Mouse (Mus musculus) heart, embryonic 11.5 days (tissue): Measurements from ENCODE around the gene Gm20388. TPM values are rescaled to one million over a fixed set of nuclear protein-coding genes. Genes with fewer than 3 reads are reported as not detected.

ENCODE experiments used
- ATAC-seq: fragments of 200-750 bp; cut with Nextera tagmentation; replicated peaks from 2 replicates; pipeline ENCODE4 v1.8.0; 2017; ENCODE audit warnings: moderate library complexity; ENCODE audit not compliant: insufficient number of reproducible peaks, low FRiP score, low TSS enrichment
- H3K27ac ChIP-seq: fragments of 300-500 bp; sonication (generic); 2 replicates; pipeline ENCODE4 v1.5.1; 2014; ENCODE audit warnings: mild to moderate bottlenecking, low read depth, low read length
- H3K27me3 ChIP-seq: fragments of 300-500 bp; sonication (generic); 2 replicates; pipeline ENCODE4 v1.6.1; 2014; ENCODE audit warnings: mild to moderate bottlenecking, low read length, mixed read lengths; ENCODE audit not compliant: control insufficient read depth, insufficient read depth
- H3K36me3 ChIP-seq: fragments of 300-500 bp; sonication (generic); 2 replicates; pipeline ENCODE4 v1.6.1; 2014; ENCODE audit warnings: mild to moderate bottlenecking, low read length, moderate library complexity, mixed read lengths; ENCODE audit not compliant: control insufficient read depth, insufficient read depth
- H3K4me1 ChIP-seq: fragments of 300-500 bp; sonication (generic); 2 replicates; pipeline ENCODE4 v1.6.1; 2014; ENCODE audit warnings: low read length; ENCODE audit not compliant: control insufficient read depth, insufficient read depth
- H3K4me2 ChIP-seq: fragments of 300-500 bp; sonication (generic); 2 replicates; pipeline ENCODE4 v1.6.1; 2014; ENCODE audit warnings: mild to moderate bottlenecking, moderate library complexity
- H3K4me3 ChIP-seq: fragments of 300-500 bp; sonication (generic); 2 replicates; pipeline ENCODE4 v1.5.1; 2014; ENCODE audit warnings: low read depth, low read length
- H3K9ac ChIP-seq: fragments of 300-500 bp; sonication (generic); 2 replicates; pipeline ENCODE4 v1.6.1; 2014; ENCODE audit warnings: mild to moderate bottlenecking, low read depth, low read length, moderate library complexity
- H3K9me3 ChIP-seq: fragments of 300-500 bp; sonication (generic); replicated peaks from 2 replicates; pipeline ENCODE4 v1.6.1; 2016; ENCODE audit warnings: low read length; ENCODE audit not compliant: control insufficient read depth
- WGBS: fragments of 180-500 bp; shearing (Covaris S2); extraction: QIAGEN DNeasy Blood & Tissue Kit; methylation state at CpG from one replicate; pipeline ENCODE4 v1.1.7; 2014; ENCODE audit not compliant: insufficient replicate concordance; 5-methylcytosine and 5-hydroxymethylcytosine counted together
- polyA plus RNA-seq: library from polyadenylated mRNA; unstranded; fragments of >200 nt; fragmentation: Nextera tagmentation; extraction: Ambion mirVana; gene quantifications from 2 replicates; pipeline ENCODE4 v1.2.1, GENCODE M21; 2014

Gm20388 gene
- polyA plus RNA-seq, 1 experiment from 2014 or later = 6.4 TPM

DNA sequence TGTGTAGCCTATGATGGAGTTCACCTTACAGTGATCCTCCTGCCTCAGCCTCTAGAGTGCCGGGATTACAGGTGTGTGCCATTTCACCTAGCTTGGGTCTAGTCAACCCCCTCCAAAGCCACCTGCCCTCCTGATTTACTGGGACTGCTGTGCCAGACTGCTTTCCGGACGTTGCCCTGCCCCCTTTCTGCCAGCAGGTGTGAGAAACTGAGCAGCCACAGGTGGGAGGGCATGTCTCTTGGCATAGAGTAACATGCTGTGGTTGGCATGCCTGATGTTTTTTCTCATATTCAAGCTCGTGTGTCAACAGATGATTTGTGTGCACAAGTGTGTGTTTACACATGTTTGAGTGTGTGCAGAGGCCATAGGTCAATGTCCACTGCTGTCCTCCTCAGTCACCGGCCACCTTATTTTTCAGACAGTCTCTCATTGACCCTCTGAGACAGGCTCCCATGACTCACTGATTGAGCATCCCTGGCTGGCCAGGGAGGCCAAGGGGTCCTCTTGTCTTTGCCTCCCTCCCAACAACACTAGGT is 333.3 kb downstream of the Gm20388 start:
- ATAC-seq = no peak
- no peaks in the 10 kb centered on the region for H3K9me3 ChIP-seq
- no peaks in the 10 kb centered on the region; the same call in 1 of the 2 replicates for H3K27me3 ChIP-seq
- H3K4me3 ChIP-seq = no peak overlapping the region
- no peaks in the 10 kb centered on the region for H3K36me3 ChIP-seq
- no peaks in the 10 kb centered on the region for H3K4me1 ChIP-seq
- H3K4me2 ChIP-seq = no peak overlapping the region
- no peak overlapping the region for H3K27ac ChIP-seq
- no peak overlapping the region for H3K9ac ChIP-seq
- 89% methylated on average over 5 of the region's 5 CpGs for WGBS

DNA sequence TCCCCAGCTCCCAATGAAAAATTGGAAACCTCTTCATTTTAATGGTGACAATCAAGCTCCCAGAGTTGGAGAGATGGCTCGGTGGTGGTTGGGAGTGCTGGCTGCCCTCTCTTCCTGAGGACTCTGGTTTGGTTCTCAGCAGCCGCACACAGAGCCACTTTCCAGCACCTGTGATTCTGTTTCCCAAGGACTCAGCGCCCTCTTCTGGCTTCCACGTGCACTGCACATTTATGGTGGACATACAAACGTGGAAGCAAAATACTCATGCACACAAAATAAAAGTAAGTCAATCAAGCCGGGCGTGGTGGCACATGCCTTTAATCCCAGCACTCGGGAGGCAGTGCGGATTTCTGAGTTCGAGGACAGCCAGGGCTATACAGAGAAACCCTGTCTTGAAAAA is 333.9 kb downstream of the Gm20388 start:
- no peak overlapping the region for H3K4me3 ChIP-seq
- no peaks in the 10 kb centered on the region for H3K36me3 ChIP-seq
- H3K27ac ChIP-seq = no peak overlapping the region
- H3K4me2 ChIP-seq = no peak overlapping the region
- no peak for ATAC-seq
- no peaks in the 10 kb centered on the region for H3K9me3 ChIP-seq
- H3K4me1 ChIP-seq = peaks cover under 1% of the 10 kb centered on the region; the same call in 1 of the 2 replicates
- H3K9ac ChIP-seq = no peak overlapping the region
- no peaks in the 10 kb centered on the region for H3K27me3 ChIP-seq
- WGBS = 84% methylated on average over 10 of the region's 10 CpGs

DNA sequence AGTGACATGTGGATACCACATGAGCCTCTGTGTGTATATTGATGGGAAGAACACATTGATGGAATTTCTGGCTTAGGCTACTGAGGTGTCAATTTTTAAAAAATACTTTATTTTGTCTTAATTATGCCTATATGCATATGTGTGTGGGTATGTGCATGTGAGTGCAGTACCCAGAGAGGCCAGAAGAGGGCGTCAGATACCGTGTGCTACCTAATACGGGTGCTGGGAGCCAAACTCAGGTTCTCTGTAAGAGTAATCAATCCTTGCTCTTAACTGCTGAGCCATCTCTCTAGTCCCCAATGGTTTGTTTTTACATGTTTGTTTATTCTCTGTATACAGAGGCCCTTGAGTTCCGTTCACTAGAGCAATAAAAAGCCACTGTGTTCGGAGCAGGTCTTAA is 337.0 kb downstream of the Gm20388 start:
- Histone ChIP-seq H3K27ac (no peak overlapping the region), H3K36me3 (no peaks in the 10 kb centered on the region), H3K9me3 (no peaks in the 10 kb centered on the region), H3K9ac (no peak overlapping the region), H3K4me1 (peaks cover 17% of the 10 kb centered on the region), H3K4me2 (no peak overlapping the region), H3K4me3 (no peak overlapping the region), H3K27me3 (no peaks in the 10 kb centered on the region)
- 75% methylated on average over 5 of the region's 5 CpGs for WGBS
- no peak for ATAC-seq

DNA sequence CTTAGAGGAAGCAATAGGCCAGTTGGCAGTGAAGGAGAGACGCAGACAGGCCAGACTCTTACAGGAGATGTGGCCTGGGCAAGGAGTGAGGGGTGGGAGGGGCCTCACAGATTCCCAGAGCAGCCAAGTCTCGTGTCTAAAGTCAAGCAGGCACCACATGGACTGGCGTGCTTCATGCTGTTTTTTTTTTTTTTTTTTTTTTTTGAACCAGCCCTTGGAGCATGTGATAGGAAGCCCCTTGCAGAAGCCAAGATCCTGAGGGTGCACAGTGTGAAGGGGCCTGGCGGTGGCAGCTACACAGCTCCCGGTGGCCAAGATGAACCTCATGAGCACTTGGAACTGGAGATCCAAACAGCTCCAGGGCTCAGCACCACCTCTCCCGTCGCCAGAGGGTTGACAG is 337.4 kb downstream of the Gm20388 start:
- no peak overlapping the region for H3K27ac ChIP-seq
- 74% methylated on average over 7 of the region's 7 CpGs for WGBS
- no peak overlapping the region for H3K9ac ChIP-seq
- H3K4me3 ChIP-seq = no peak overlapping the region
- no peaks in the 10 kb centered on the region for H3K36me3 ChIP-seq
- H3K4me1 ChIP-seq = peaks cover 17% of the 10 kb centered on the region
- ATAC-seq = no peak
- H3K9me3 ChIP-seq = no peaks in the 10 kb centered on the region
- no peak overlapping the region for H3K4me2 ChIP-seq
- no peaks in the 10 kb centered on the region for H3K27me3 ChIP-seq

DNA sequence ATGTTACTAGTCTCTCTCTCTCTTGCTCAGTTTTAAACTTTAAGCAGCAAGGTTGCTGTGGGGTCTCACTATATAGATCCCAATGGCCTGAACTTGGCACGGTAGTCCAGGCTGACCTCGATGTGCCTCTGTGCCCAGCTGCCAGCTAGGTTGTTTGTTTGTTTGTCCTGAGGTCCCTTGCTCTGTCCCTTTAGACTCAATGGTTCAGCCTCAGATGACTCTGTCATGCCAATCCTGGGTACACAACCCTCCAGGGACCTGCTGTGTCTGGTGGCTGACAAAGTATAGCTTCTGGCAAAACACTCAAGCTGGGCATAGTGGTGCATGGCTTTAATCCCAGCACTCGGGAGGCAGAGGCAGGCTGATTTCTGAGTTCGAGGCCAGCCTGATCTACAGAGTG is 337.8 kb downstream of the Gm20388 start:
- Histone ChIP-seq H3K4me1 (peaks cover 17% of the 10 kb centered on the region), H3K4me2 (no peak overlapping the region), H3K4me3 (no peak overlapping the region), H3K9me3 (no peaks in the 10 kb centered on the region), H3K27me3 (no peaks in the 10 kb centered on the region), H3K27ac (no peak overlapping the region), H3K36me3 (no peaks in the 10 kb centered on the region), H3K9ac (no peak overlapping the region)
- 89% methylated on average over 4 of the region's 4 CpGs for WGBS
- ATAC-seq = no peak

DNA sequence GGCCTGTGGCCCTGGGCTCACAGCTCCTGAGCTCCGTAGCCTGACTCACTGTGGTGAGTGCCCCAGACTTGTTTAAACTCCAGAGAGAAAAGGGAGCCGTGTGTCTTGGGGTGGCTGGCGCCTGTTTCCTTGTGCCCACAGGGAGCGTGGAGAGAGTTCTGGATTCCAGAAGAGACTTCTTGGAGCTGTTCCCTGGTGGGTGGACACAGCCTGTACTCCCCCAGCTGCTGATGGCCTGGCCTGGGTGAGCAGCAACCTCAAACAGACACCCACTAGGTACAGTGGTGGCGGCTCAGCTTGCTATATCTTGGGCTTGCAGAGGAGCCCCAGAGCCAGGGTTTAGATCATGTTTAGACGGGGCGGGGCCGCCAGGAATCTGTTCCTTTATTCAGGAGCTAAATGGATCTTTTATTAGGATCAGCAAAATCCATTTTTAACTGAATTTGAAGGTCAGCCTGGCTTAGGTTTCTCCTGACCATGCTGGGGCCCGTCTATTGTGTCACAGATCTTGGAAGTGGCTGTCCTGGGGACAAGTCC is 339.2 kb downstream of the Gm20388 start:
- Histone ChIP-seq H3K4me3 (no peak overlapping the region), H3K27ac (no peak overlapping the region), H3K4me2 (no peak overlapping the region), H3K27me3 (no peaks in the 10 kb centered on the region), H3K9ac (no peak overlapping the region), H3K36me3 (no peaks in the 10 kb centered on the region), H3K9me3 (no peaks in the 10 kb centered on the region), H3K4me1 (peaks cover 17% of the 10 kb centered on the region)
- no peak for ATAC-seq
- WGBS = 79% methylated on average over 9 of the region's 9 CpGs

DNA sequence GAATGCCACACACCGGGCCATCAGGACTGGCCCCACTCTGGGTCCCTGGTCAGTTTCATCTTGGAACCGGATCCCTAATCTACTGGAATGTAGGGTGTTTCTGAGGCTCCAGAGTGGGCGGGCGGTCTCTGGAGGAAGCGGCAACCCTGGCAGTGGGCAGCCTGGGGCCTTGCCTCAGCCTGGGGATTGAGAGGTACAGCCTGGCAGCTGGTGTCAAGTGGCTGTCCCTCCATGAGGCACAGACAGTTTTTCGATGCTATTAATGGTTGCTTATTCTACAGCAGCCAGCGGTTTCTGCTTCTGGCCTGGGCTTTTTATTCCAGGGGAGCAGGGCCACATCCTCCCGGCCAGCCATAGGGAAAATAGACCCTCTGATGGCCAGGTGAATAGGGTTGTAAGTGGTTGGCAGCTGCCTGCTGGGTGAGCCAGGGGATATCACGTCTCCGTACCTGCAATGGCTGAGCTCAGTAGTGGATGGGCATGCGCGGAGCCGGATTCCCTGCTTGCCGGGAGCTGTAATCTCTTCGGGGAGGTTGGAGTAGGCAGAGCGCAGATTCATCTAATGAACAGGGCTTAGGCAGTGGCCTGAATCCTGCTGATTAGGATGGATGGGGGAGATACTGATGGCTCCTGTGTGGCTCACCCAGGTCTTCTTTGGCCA is 340.2 kb downstream of the Gm20388 start:
- H3K36me3 ChIP-seq = no peaks in the 10 kb centered on the region
- H3K4me1 ChIP-seq = peaks cover 19% of the 10 kb centered on the region
- ATAC-seq = no peak
- H3K27ac ChIP-seq = no peak overlapping the region
- H3K9me3 ChIP-seq = no peaks in the 10 kb centered on the region
- H3K4me2 ChIP-seq = no peak overlapping the region
- H3K27me3 ChIP-seq = no peaks in the 10 kb centered on the region
- H3K4me3 ChIP-seq = no peak overlapping the region
- 58% methylated on average over 16 of the region's 16 CpGs for WGBS
- H3K9ac ChIP-seq = no peak overlapping the region

DNA sequence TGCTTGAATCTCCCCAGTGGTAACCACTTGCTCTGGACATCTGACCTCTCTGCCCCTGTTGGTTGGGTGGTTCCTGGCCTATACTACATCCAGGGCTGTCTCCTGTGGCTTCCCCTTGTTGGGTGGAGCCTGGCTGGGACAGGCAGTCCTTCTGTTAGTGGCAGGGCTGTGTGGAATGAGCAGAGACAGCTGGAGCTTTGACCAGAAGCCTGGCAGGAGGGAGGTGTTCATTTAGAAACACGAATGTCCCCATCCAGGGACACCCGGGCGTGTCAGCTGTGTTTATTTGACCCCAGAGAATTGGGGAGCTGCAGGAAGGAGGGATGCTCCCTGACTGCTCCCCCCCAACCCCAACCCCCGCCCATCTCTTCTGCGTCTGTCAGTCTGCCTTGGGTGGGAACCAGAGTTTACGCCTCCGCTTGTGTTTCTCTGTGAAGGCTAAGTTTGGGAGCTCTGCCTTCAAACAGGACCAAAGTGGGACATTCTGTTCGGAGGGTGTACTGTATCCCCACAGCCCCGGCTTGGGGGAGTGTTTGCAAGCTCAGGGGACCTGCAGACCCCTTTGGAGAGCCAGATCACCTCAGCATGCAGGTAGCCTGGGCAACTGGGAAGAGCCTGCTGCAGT is 340.9 kb downstream of the Gm20388 start:
- Histone ChIP-seq H3K9me3 (no peaks in the 10 kb centered on the region), H3K27me3 (no peaks in the 10 kb centered on the region), H3K36me3 (no peaks in the 10 kb centered on the region), H3K4me3 (no peak overlapping the region), H3K4me2 (no peak overlapping the region), H3K4me1 (peaks cover 25% of the 10 kb centered on the region), H3K9ac (no peak overlapping the region), H3K27ac (no peak overlapping the region; the same call in 1 of the 2 replicates)
- 49% methylated on average over 9 of the region's 9 CpGs for WGBS
- ATAC-seq = no peak
